Mouse (Mus musculus) CD4-positive helper T cell, adult 2 months (primary cell): ENCODE data around the gene Gns.
"Not testable (repeated sequence)": the region's sequence is repeated elsewhere in the genome, so short reads cannot be mapped to it uniquely, and the experiment has no call there.

Source experiments
- DNase-seq: peaks from one replicate; pipeline ENCODE4 v3.0.0-alpha.2; 2012; ENCODE audit warnings: low read depth, missing footprints, low spot score

Gene Gns

GRCm38 (mm10) chr10:121364801-121365564, at the start of gene Gns:
Gene Gns (plus strand): TSS chr10:121365090.
- peak; percentile 86 for DNase-seq

GRCm38 (mm10) chr10:121315321-121316283, 49.3 kb upstream of the Gns start:
- peak; percentile 69 for DNase-seq

- peak; percentile 91 for DNase-seq
Measured at GRCm38 (mm10) chr10:121316361-121316760, 48.5 kb upstream of the Gns start.

GRCm38 (mm10) chr10:121318397-121318950, 46.4 kb upstream of the Gns start:
- DNase-seq: no peak

GRCm38 (mm10) chr10:121323493-121323892, 41.4 kb upstream of the Gns start:
- DNase-seq: no peak

- DNase-seq: no peak
Measured at GRCm38 (mm10) chr10:121326167-121326566, 38.7 kb upstream of the Gns start.

GRCm38 (mm10) chr10:121329586-121329985, 35.3 kb upstream of the Gns start:
- no peak for DNase-seq

- DNase-seq: peak; percentile 59
Measured at GRCm38 (mm10) chr10:121330940-121331339, 34.0 kb upstream of the Gns start.

- DNase-seq: peak; percentile 67
Measured at GRCm38 (mm10) chr10:121334576-121334975, 30.3 kb upstream of the Gns start.

- not testable (repeated sequence) for DNase-seq
Measured at GRCm38 (mm10) chr10:121336536-121336935, 28.4 kb upstream of the Gns start.

GRCm38 (mm10) chr10:121340754-121341593, 23.9 kb upstream of the Gns start:
- no peak for DNase-seq

GRCm38 (mm10) chr10:121342260-121342659, 22.6 kb upstream of the Gns start:
- DNase-seq: no peak

GRCm38 (mm10) chr10:121343867-121344266, 21.0 kb upstream of the Gns start:
- no peak for DNase-seq

- DNase-seq: no peak
Measured at GRCm38 (mm10) chr10:121349244-121349643, 15.6 kb upstream of the Gns start.

GRCm38 (mm10) chr10:121350357-121351065, 14.4 kb upstream of the Gns start:
- no peak for DNase-seq

GRCm38 (mm10) chr10:121351066-121351581, 13.8 kb upstream of the Gns start, which contains the start of gene Tbc1d30:
Gene Tbc1d30 (minus strand): TSS chr10:121351278.
- peak; percentile 42 for DNase-seq

GRCm38 (mm10) chr10:121351692-121352290, 13.1 kb upstream of the Gns start:
- no peak for DNase-seq

- DNase-seq: no peak
Measured at GRCm38 (mm10) chr10:121360358-121360757, 4.5 kb upstream of the Gns start.

GRCm38 (mm10) chr10:121363201-121363600, 1.7 kb upstream of the Gns start:
- DNase-seq: no peak

GRCm38 (mm10) chr10:121364306-121364705, 584 bp upstream of the Gns start:
- DNase-seq: no peak
